Comparison of ENCODE assay signal across 13 mouse cellular contexts in the genomic region with DNA sequence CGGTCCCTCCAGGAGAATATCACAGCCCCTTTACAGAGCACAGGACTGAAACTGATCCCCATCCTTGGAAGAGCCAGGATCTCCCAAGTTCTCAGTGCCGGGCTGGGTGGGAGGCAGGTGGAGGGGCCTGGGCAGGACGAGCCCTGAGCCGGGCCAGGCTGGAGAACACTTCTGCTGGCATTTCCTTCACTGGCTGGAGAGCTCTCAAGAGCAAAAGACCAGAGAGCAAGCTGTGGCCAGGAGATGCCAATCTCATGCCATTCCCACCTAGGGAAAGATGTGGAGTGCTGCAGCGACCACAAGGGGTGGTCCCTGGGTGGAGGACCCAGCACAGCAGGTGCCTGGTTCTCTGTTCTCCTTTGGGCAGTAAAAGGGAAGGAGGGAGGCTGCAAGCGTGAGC. TPM values are rescaled to one million over a fixed set of nuclear protein-coding genes. Genes with fewer than 3 reads are reported as not detected.
A peak's percentile ranks its signal among the peaks of the same experiment; 100 is the strongest.
DNase-seq lines count a peak whose midpoint lies in the region; ATAC-seq and TF ChIP-seq lines count a peak whose summit lies in the region.
"Had no signal": no experiment of that assay in that cellular context is flagged by ENCODE, and none has a peak within 500 bp of the region (broad histone marks: within the 10 kb centered on the region; RNA-seq: fewer than 3 reads in every experiment).

No protein-coding gene starts in this region.

- H3K9ac ChIP-seq in hindbrain, embryonic 12.5 days = peak overlapping the region; percentile 29
- no peak overlapping the region for H3K9ac ChIP-seq in hindbrain, embryonic 14.5 days
- H3K9ac ChIP-seq in intestine, embryonic 15.5 days = 0 out of 2 replicates have a peak overlapping the region, but pooled peaks have one; percentile 15
- H3K9ac ChIP-seq in lung, embryonic 14.5 days = peak overlapping the region; percentile 9; the same call in 1 of the 2 replicates
- H3K9ac ChIP-seq: midbrain, embryonic 12.5 days had no signal

- no peaks in the 10 kb centered on the region for H3K27me3 ChIP-seq in hindbrain, embryonic 12.5 days
- H3K27me3 ChIP-seq in hindbrain, embryonic 14.5 days (ENCODE audit: control insufficient read depth, insufficient read depth, low read length) = no peaks in the 10 kb centered on the region
- no peaks in the 10 kb centered on the region for H3K27me3 ChIP-seq in G1E (ENCODE audit: insufficient read depth, low read length)
- no peaks in the 10 kb centered on the region for H3K27me3 ChIP-seq in intestine, embryonic 15.5 days (replicated peaks)
- H3K27me3 ChIP-seq in lung, embryonic 14.5 days (ENCODE audit: insufficient read depth, low read length) = no peaks in the 10 kb centered on the region
- H3K27me3 ChIP-seq: midbrain, embryonic 12.5 days had no signal

- TF ChIP-seq CTCF in G1E (IDR thresholded peaks at IDR 0.05; ENCODE audit: low read depth, low read length) = no peak
- peak; percentile 13; the same call in 1 of the 2 replicates for TF ChIP-seq CTCF in lung, embryonic 14.5 days (IDR thresholded peaks at IDR 0.05; ENCODE audit: low read depth)

- 80% methylated on average over 6 of the region's 6 CpGs for WGBS in hindbrain, embryonic 12.5 days
- 81% methylated on average over 6 of the region's 6 CpGs for WGBS in hindbrain, embryonic 14.5 days
- WGBS in intestine, embryonic 15.5 days = 59% methylated on average over 6 of the region's 6 CpGs
- WGBS in lung, embryonic 14.5 days = 61% methylated on average over 6 of the region's 6 CpGs

- H3K4me2 ChIP-seq in hindbrain, embryonic 12.5 days (replicated peaks) = no peak overlapping the region
- H3K4me2 ChIP-seq in hindbrain, embryonic 14.5 days (replicated peaks) = no peak overlapping the region
- 0 out of 2 replicates have a peak overlapping the region, but pooled peaks have one; percentile 11 for H3K4me2 ChIP-seq in intestine, embryonic 15.5 days (replicated peaks)
- no peak overlapping the region for H3K4me2 ChIP-seq in lung, embryonic 14.5 days
- H3K4me2 ChIP-seq: midbrain, embryonic 12.5 days had no signal

- no peak for DNase-seq in hindbrain, embryonic 14.5 days (ENCODE audit: low spot score)
- DNase-seq in G1E (ENCODE audit: low spot score) = no peak
- no peak for DNase-seq in lung, embryonic 14.5 days
- DNase-seq in cerebellum, postnatal 10 days = no peak
- no peak for DNase-seq in Muller cell, postnatal 12 days (ENCODE audit: inconsistent ontology term)
- DNase-seq: cerebellum, adult 8-10 months; kidney, postnatal 4 days; left cerebral cortex, postnatal 4 days had no signal

- no peak for ATAC-seq in hindbrain, embryonic 12.5 days (ENCODE audit: low FRiP score)
- ATAC-seq in hindbrain, embryonic 14.5 days (ENCODE audit: low FRiP score) = no peak
- ATAC-seq in G1E (ENCODE audit: extremely low read depth, insufficient number of reproducible peaks, low FRiP score, poor library complexity, severe bottlenecking) = no peak
- ATAC-seq in intestine, embryonic 15.5 days = no peak
- no peak for ATAC-seq in lung, embryonic 14.5 days (ENCODE audit: insufficient read depth)

- peaks cover 38% of the 10 kb centered on the region for H3K4me1 ChIP-seq in hindbrain, embryonic 12.5 days
- peaks cover 17% of the 10 kb centered on the region; the same call in 1 of the 2 replicates for H3K4me1 ChIP-seq in hindbrain, embryonic 14.5 days (replicated peaks; ENCODE audit: control insufficient read depth, insufficient read depth, low read length)
- peaks cover 93% of the 10 kb centered on the region for H3K4me1 ChIP-seq in G1E (ENCODE audit: insufficient read depth, low read depth, low read length)
- peaks cover 74% of the 10 kb centered on the region for H3K4me1 ChIP-seq in intestine, embryonic 15.5 days (replicated peaks)
- H3K4me1 ChIP-seq in lung, embryonic 14.5 days (ENCODE audit: insufficient read depth) = peaks cover 40% of the 10 kb centered on the region

- H3K27ac ChIP-seq in hindbrain, embryonic 12.5 days = no peak overlapping the region
- H3K27ac ChIP-seq in hindbrain, embryonic 14.5 days = no peak overlapping the region
- peak overlapping the region; percentile 67 for H3K27ac ChIP-seq in intestine, embryonic 15.5 days
- H3K27ac ChIP-seq in lung, embryonic 14.5 days (ENCODE audit: low read depth) = peak overlapping the region; percentile 43; the same call in 1 of the 2 replicates
- H3K27ac ChIP-seq: midbrain, embryonic 12.5 days had no signal

- no peaks in the 10 kb centered on the region for H3K36me3 ChIP-seq in hindbrain, embryonic 12.5 days
- no peaks in the 10 kb centered on the region for H3K36me3 ChIP-seq in hindbrain, embryonic 14.5 days (replicated peaks; ENCODE audit: control insufficient read depth, insufficient read depth)
- peaks cover 68% of the 10 kb centered on the region for H3K36me3 ChIP-seq in G1E (replicated peaks)
- H3K36me3 ChIP-seq in intestine, embryonic 15.5 days = no peaks in the 10 kb centered on the region
- peaks cover 4% of the 10 kb centered on the region; the same call in 1 of the 2 replicates for H3K36me3 ChIP-seq in lung, embryonic 14.5 days (ENCODE audit: insufficient read depth)

- no peak overlapping the region for H3K4me3 ChIP-seq in hindbrain, embryonic 12.5 days
- H3K4me3 ChIP-seq in hindbrain, embryonic 14.5 days (replicated peaks; ENCODE audit: low read length) = no peak overlapping the region
- H3K4me3 ChIP-seq in G1E (ENCODE audit: low read depth, low read length) = peak overlapping the region; percentile 45; the same call in 1 of the 2 replicates
- H3K4me3 ChIP-seq in intestine, embryonic 15.5 days (replicated peaks) = no peak overlapping the region
- no peak overlapping the region for H3K4me3 ChIP-seq in lung, embryonic 14.5 days (ENCODE audit: low read depth, low read length)
- H3K4me3 ChIP-seq: midbrain, embryonic 12.5 days had no signal

- H3K9me3 ChIP-seq in hindbrain, embryonic 12.5 days (replicated peaks) = no peaks in the 10 kb centered on the region
- H3K9me3 ChIP-seq in hindbrain, embryonic 14.5 days (ENCODE audit: control insufficient read depth, low read length) = no peaks in the 10 kb centered on the region
- H3K9me3 ChIP-seq in G1E (replicated peaks) = no peaks in the 10 kb centered on the region
- no peaks in the 10 kb centered on the region for H3K9me3 ChIP-seq in intestine, embryonic 15.5 days
- no peaks in the 10 kb centered on the region for H3K9me3 ChIP-seq in lung, embryonic 14.5 days (ENCODE audit: low read depth, low read length)
- H3K9me3 ChIP-seq: midbrain, embryonic 12.5 days had no signal

RNA-seq across cellular contexts. Expression of gene Samd4b, which starts 12.9 kb away (rescaled TPM):
- polyA plus RNA-seq in hindbrain, embryonic 12.5 days (2016; fragmentation: Nextera tagmentation; extraction: Ambion mirVana) = 35.6 and 38.6 TPM in 2 replicates
- polyA plus RNA-seq in hindbrain, embryonic 14.5 days (2014; fragmentation: Nextera tagmentation; extraction: Ambion mirVana) = 26.8 and 27.6 TPM in 2 replicates
- total RNA-seq in G1E (2014; fragmentation: Nextera tagmentation) (62.7 and 75.9 TPM in 2 replicates), G1E (2017) (3.8 and 4.4 TPM in 2 replicates)
- 88.8 and 104 TPM in 2 replicates for polyA plus RNA-seq in G1E (2012)
- 18.9 and 19.5 TPM in 2 replicates for polyA plus RNA-seq in intestine, embryonic 15.5 days (2015; fragmentation: Nextera tagmentation; extraction: Ambion mirVana)
- 27.9 and 34.0 TPM in 2 replicates for polyA plus RNA-seq in lung, embryonic 14.5 days (2014; fragmentation: Nextera tagmentation; extraction: Ambion mirVana)

RNA-seq across cellular contexts. Expression of gene Pak4, which starts 13.0 kb away (rescaled TPM):
- polyA plus RNA-seq in hindbrain, embryonic 12.5 days (2016; fragmentation: Nextera tagmentation; extraction: Ambion mirVana) = 31.8 and 34.3 TPM in 2 replicates
- polyA plus RNA-seq in hindbrain, embryonic 14.5 days (2014; fragmentation: Nextera tagmentation; extraction: Ambion mirVana) = 13.2 and 14.2 TPM in 2 replicates
- total RNA-seq in G1E (2014; fragmentation: Nextera tagmentation) (13.2 and 16.0 TPM in 2 replicates), G1E (2017) (5.6 and 6.4 TPM in 2 replicates)
- polyA plus RNA-seq in G1E (2012) = 72.6 and 85.1 TPM in 2 replicates
- polyA plus RNA-seq in intestine, embryonic 15.5 days (2015; fragmentation: Nextera tagmentation; extraction: Ambion mirVana) = 51.7 and 53.1 TPM in 2 replicates
- 46.2 and 52.5 TPM in 2 replicates for polyA plus RNA-seq in lung, embryonic 14.5 days (2014; fragmentation: Nextera tagmentation; extraction: Ambion mirVana)

RNA-seq across cellular contexts. Expression of gene Nccrp1, which starts 37.9 kb away (rescaled TPM):
- polyA plus RNA-seq in hindbrain, embryonic 12.5 days (2016; fragmentation: Nextera tagmentation; extraction: Ambion mirVana) = not detected in 2 replicates
- polyA plus RNA-seq in hindbrain, embryonic 14.5 days (2014; fragmentation: Nextera tagmentation; extraction: Ambion mirVana) = 0.12 and 0.13 TPM in 2 replicates
- total RNA-seq in G1E (2014; fragmentation: Nextera tagmentation) = not detected in 2 replicates
- not detected in 2 replicates for total RNA-seq in G1E (2017)
- 0.07 TPM in 1 of 2 replicates, not detected in the other for polyA plus RNA-seq in G1E (2012)
- polyA plus RNA-seq in intestine, embryonic 15.5 days (2015; fragmentation: Nextera tagmentation; extraction: Ambion mirVana) = not detected in 2 replicates
- polyA plus RNA-seq in lung, embryonic 14.5 days (2014; fragmentation: Nextera tagmentation; extraction: Ambion mirVana) = not detected in 2 replicates
- total RNA-seq: left cerebral cortex, postnatal 4 days had no signal
- polyA plus RNA-seq: hindbrain, embryonic 11.5 days; midbrain, embryonic 12.5 days had no signal

RNA-seq across cellular contexts. Expression of gene Sycn, which starts 44.3 kb away (rescaled TPM):
- not detected in 2 replicates for polyA plus RNA-seq in hindbrain, embryonic 12.5 days (2016; fragmentation: Nextera tagmentation; extraction: Ambion mirVana)
- polyA plus RNA-seq in hindbrain, embryonic 14.5 days (2014; fragmentation: Nextera tagmentation; extraction: Ambion mirVana) = not detected in 2 replicates
- not detected in 2 replicates for total RNA-seq in G1E (2014; fragmentation: Nextera tagmentation)
- not detected in 2 replicates for total RNA-seq in G1E (2017)
- not detected in 2 replicates for polyA plus RNA-seq in G1E (2012)
- 33.3 and 122 TPM in 2 replicates for polyA plus RNA-seq in intestine, embryonic 15.5 days (2015; fragmentation: Nextera tagmentation; extraction: Ambion mirVana)
- not detected in 2 replicates for polyA plus RNA-seq in lung, embryonic 14.5 days (2014; fragmentation: Nextera tagmentation; extraction: Ambion mirVana)
- total RNA-seq: left cerebral cortex, postnatal 4 days; neutrophil, adult 5-6 weeks had no signal
- polyA plus RNA-seq: hindbrain, embryonic 11.5 days; midbrain, embryonic 12.5 days had no signal

RNA-seq across cellular contexts. Expression of gene Acp7, which starts 46.1 kb away (rescaled TPM):
- 0.12 TPM in 1 of 2 replicates, not detected in the other for polyA plus RNA-seq in hindbrain, embryonic 12.5 days (2016; fragmentation: Nextera tagmentation; extraction: Ambion mirVana)
- 0.33 and 0.51 TPM in 2 replicates for polyA plus RNA-seq in hindbrain, embryonic 14.5 days (2014; fragmentation: Nextera tagmentation; extraction: Ambion mirVana)
- total RNA-seq in G1E (2014; fragmentation: Nextera tagmentation) (not detected in 2 replicates), G1E (2017) (0.11 TPM in 1 of 2 replicates, not detected in the other)
- polyA plus RNA-seq in G1E (2012) = not detected in 2 replicates
- polyA plus RNA-seq in intestine, embryonic 15.5 days (2015; fragmentation: Nextera tagmentation; extraction: Ambion mirVana) = 0.06 TPM in 1 of 2 replicates, not detected in the other
- not detected in 2 replicates for polyA plus RNA-seq in lung, embryonic 14.5 days (2014; fragmentation: Nextera tagmentation; extraction: Ambion mirVana)
- total RNA-seq: neutrophil, adult 5-6 weeks had no signal
- polyA plus RNA-seq: hindbrain, embryonic 11.5 days; midbrain, embryonic 12.5 days had no signal

Comparison
In these comparisons a context has a peak if more than half of its experiments do, and no peak if none do; other contexts are left out.
1. H3K27ac ChIP-seq: peak in intestine, embryonic 15.5 days (single experiment) and lung, embryonic 14.5 days (single experiment); none in hindbrain, embryonic 12.5 days (single experiment) and hindbrain, embryonic 14.5 days (single experiment).